Mouse (Mus musculus): ENCODE measurements around the gene Clca1. TPM values are rescaled to one million over a fixed set of nuclear protein-coding genes. Genes with fewer than 3 reads are reported as not detected.

Clca1 gene
- total and polyA plus RNA-seq, 2 experiments = 0.34 TPM; not detected in 1

DNA sequence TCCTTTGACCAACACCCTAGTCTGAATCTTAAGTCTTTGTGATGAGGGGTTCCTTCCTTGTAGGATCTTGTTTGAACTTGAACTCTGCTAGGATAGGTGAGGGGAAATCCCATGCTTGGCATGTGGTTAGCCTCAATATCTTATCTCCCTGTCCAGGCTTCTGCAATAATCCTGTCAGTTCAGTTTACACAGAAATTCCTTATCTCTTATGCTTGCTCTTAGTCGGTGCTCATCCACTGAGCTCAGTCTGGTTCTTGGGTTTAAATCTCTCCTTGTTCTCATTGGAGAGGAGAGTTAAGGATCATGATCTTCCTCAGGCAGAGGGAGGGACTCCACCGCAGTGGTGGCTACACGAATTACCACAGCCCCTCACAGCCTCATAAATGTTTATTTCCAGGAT, 17.2 kb upstream of the Clca1 start:
- TF ChIP-seq POLR2A (IDR thresholded peaks at IDR 0.05; ENCODE audit: extremely low read depth, insufficient read depth, low read length) (no peak), CTCF (IDR thresholded peaks at IDR 0.05; ENCODE audit: low read depth, low read length) (no peak)
- no peak overlapping the region for H3K27ac ChIP-seq (replicated peaks; ENCODE audit: insufficient read depth, low read depth, low read length)
- 37% methylated on average over 3 of the region's 3 CpGs for WGBS
- H3K4me1 ChIP-seq (ENCODE audit: control insufficient read depth, insufficient read depth, low read length) = no peaks in the 10 kb centered on the region
- no peaks in the 10 kb centered on the region for H3K36me3 ChIP-seq (ENCODE audit: control insufficient read depth, insufficient read depth, low read length)
- no peak overlapping the region for H3K4me3 ChIP-seq (ENCODE audit: insufficient read depth, low read depth, low read length)
- no peaks in the 10 kb centered on the region for H3K27me3 ChIP-seq (ENCODE audit: control insufficient read depth, insufficient read depth, low read length)
- H3K79me2 ChIP-seq (ENCODE audit: control insufficient read depth, insufficient read depth, low read length) = no peaks in the 10 kb centered on the region
- DNase-seq (ENCODE audit: extremely low read depth, low read depth, low spot score) = no peak
- H3K9ac ChIP-seq (ENCODE audit: low read depth, low read length) = no peak overlapping the region

DNA sequence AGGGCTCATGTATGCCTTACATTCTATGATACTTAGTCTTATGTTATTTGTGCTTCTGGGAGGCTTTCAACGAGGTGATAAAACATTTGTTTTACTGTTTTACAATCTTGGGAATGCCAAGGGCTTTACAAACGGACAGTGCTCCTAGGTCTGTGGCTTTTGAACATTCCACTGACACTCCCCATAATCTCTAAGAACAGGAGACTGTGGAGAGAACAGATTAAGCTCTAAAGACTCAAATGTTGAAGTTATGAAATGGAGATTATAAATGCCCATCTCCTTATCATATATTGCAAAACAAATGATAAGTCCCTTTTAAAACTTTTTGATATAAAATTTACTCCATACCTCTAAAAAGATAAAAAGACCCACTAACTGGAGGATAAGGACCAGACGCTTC, 6.2 kb upstream of the Clca1 start:
- Histone ChIP-seq H3K4me3 (ENCODE audit: insufficient read depth, low read depth, low read length) (no peak overlapping the region), H3K36me3 (ENCODE audit: control insufficient read depth, insufficient read depth, low read length) (no peaks in the 10 kb centered on the region), H3K79me2 (ENCODE audit: control insufficient read depth, insufficient read depth, low read length) (no peaks in the 10 kb centered on the region), H3K27ac (replicated peaks; ENCODE audit: insufficient read depth, low read depth, low read length) (no peak overlapping the region), H3K9ac (ENCODE audit: low read depth, low read length) (no peak overlapping the region), H3K4me1 (ENCODE audit: control insufficient read depth, insufficient read depth, low read length) (no peaks in the 10 kb centered on the region), H3K27me3 (ENCODE audit: control insufficient read depth, insufficient read depth, low read length) (no peaks in the 10 kb centered on the region)
- TF ChIP-seq CTCF (IDR thresholded peaks at IDR 0.05; ENCODE audit: low read depth, low read length) (no peak), POLR2A (IDR thresholded peaks at IDR 0.05; ENCODE audit: extremely low read depth, insufficient read depth, low read length) (no peak)
- DNase-seq (ENCODE audit: extremely low read depth, low read depth, low spot score) = no peak
- whole genome bisulfite sequencing = 51% methylated on average over 3 of the region's 3 CpGs

DNA sequence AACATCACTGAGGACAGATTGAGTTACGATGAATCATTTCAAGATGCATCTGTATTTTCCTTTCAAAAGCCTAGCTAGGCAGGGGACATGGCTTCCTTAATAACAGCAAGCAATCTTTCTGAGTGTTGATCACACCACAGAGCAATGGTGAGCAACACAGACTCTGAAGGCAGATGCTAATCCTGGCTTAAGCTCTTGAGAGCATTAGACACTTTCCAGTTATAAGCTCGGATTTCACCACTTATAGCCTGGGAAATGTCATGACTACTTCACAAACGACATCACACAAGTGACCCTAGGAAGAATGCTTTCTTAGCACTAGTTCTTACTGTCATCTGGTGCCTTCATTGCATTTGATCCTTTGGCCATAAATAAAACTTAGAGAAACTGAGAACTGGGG, 4.5 kb downstream of the Clca1 start:
- H3K9ac ChIP-seq (ENCODE audit: low read depth, low read length) = no peak overlapping the region
- no peaks in the 10 kb centered on the region for H3K27me3 ChIP-seq (ENCODE audit: control insufficient read depth, insufficient read depth, low read length)
- 80% methylated on average over 3 of the region's 3 CpGs for WGBS
- no peaks in the 10 kb centered on the region for H3K4me1 ChIP-seq (ENCODE audit: control insufficient read depth, insufficient read depth, low read length)
- H3K27ac ChIP-seq (replicated peaks; ENCODE audit: insufficient read depth, low read depth, low read length) = no peak overlapping the region
- no peak overlapping the region for H3K4me3 ChIP-seq (ENCODE audit: insufficient read depth, low read depth, low read length)
- DNase-seq (ENCODE audit: extremely low read depth, low read depth, low spot score) = no peak
- no peaks in the 10 kb centered on the region for H3K79me2 ChIP-seq (ENCODE audit: control insufficient read depth, insufficient read depth, low read length)
- TF ChIP-seq POLR2A (IDR thresholded peaks at IDR 0.05; ENCODE audit: extremely low read depth, insufficient read depth, low read length) (no peak), CTCF (IDR thresholded peaks at IDR 0.05; ENCODE audit: low read depth, low read length) (no peak)
- no peaks in the 10 kb centered on the region for H3K36me3 ChIP-seq (ENCODE audit: control insufficient read depth, insufficient read depth, low read length)

DNA sequence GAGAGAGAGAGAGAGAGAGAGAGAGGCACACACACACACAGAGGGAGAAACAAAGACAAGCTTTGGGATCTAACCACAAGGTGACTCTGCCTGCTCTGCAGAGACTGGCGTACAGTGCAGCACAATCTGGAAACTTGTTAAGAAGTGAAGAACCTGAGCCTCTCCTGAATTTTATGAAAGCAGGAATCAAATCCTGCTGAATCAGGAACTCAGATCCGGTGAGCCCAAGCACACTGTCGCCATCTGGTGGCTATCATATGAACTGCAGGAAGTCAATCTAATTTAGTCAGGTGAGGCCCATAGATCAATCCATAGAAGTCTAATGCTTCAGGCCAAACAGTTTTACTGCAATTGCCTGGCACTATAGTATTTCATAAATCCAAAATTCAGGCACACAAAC, 5.8 kb downstream of the Clca1 start:
- H3K27me3 ChIP-seq (ENCODE audit: control insufficient read depth, insufficient read depth, low read length) = no peaks in the 10 kb centered on the region
- H3K36me3 ChIP-seq (ENCODE audit: control insufficient read depth, insufficient read depth, low read length) = no peaks in the 10 kb centered on the region
- no peaks in the 10 kb centered on the region for H3K4me1 ChIP-seq (ENCODE audit: control insufficient read depth, insufficient read depth, low read length)
- WGBS = 27% methylated on average over 3 of the region's 3 CpGs
- H3K4me3 ChIP-seq (ENCODE audit: insufficient read depth, low read depth, low read length) = no peak overlapping the region
- no peak for TF ChIP-seq POLR2A (IDR thresholded peaks at IDR 0.05; ENCODE audit: extremely low read depth, insufficient read depth, low read length)
- peak; percentile 77 for TF ChIP-seq CTCF (IDR thresholded peaks at IDR 0.05; ENCODE audit: low read depth, low read length)
- peak; percentile 46 for DNase-seq (ENCODE audit: extremely low read depth, low read depth, low spot score)
- no peaks in the 10 kb centered on the region for H3K79me2 ChIP-seq (ENCODE audit: control insufficient read depth, insufficient read depth, low read length)
- no peak overlapping the region for H3K9ac ChIP-seq (ENCODE audit: low read depth, low read length)
- no peak overlapping the region for H3K27ac ChIP-seq (replicated peaks; ENCODE audit: insufficient read depth, low read depth, low read length)

DNA sequence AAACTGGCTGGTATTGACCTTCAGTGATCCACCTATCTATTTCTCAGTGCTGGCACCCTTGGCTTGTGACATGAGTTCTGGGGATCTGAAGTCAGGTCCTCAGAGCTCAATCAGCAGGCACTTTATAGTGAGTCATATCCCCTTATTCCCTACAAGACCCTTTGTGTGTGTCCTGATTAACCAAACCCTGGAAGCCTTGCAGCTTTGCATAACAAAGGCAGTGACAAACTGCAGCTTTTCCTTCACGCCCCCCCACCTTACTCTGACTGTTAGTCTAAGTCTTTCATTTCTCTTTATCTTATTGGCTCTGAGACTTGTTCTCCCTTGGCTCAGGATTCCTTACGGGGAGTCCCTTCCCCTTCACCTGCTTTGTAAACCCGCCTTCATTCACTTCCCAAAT, 14.8 kb downstream of the Clca1 start:
- Histone ChIP-seq H3K36me3 (ENCODE audit: control insufficient read depth, insufficient read depth, low read length) (no peaks in the 10 kb centered on the region), H3K79me2 (ENCODE audit: control insufficient read depth, insufficient read depth, low read length) (no peaks in the 10 kb centered on the region), H3K9ac (ENCODE audit: low read depth, low read length) (no peak overlapping the region), H3K4me3 (ENCODE audit: insufficient read depth, low read depth, low read length) (no peak overlapping the region), H3K27me3 (ENCODE audit: control insufficient read depth, insufficient read depth, low read length) (no peaks in the 10 kb centered on the region), H3K4me1 (ENCODE audit: control insufficient read depth, insufficient read depth, low read length) (no peaks in the 10 kb centered on the region), H3K27ac (replicated peaks; ENCODE audit: insufficient read depth, low read depth, low read length) (no peak overlapping the region)
- TF ChIP-seq POLR2A (IDR thresholded peaks at IDR 0.05; ENCODE audit: extremely low read depth, insufficient read depth, low read length) (no peak), CTCF (IDR thresholded peaks at IDR 0.05; ENCODE audit: low read depth, low read length) (no peak)
- 78% methylated on average over 3 of the region's 3 CpGs for WGBS
- no peak for DNase-seq (ENCODE audit: extremely low read depth, low read depth, low spot score)

DNA sequence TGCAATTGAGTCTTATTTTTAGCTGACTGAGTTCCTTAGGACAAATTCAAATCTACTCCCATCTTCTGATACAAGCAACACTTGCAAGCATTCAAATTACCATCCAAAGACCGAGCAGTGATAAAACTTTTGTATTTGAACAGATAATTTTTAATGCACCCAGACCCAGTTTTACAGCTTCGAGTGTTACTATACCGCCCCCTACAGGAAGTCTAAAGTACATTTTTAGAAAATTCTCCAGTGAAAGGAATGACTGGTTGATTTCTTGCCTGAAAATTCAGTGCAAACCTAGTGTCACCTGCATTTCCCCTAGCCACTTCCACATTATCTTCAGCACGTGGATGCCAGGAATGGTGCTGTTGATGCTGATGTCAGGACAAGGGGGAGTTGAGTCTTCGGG, 28.2 kb downstream of the Clca1 start:
- H3K4me3 ChIP-seq (ENCODE audit: insufficient read depth, low read depth, low read length) = no peak overlapping the region
- H3K79me2 ChIP-seq (ENCODE audit: control insufficient read depth, insufficient read depth, low read length) = no peaks in the 10 kb centered on the region
- 35% methylated on average over 5 of the region's 5 CpGs for WGBS
- no peak for DNase-seq (ENCODE audit: extremely low read depth, low read depth, low spot score)
- TF ChIP-seq CTCF (IDR thresholded peaks at IDR 0.05; ENCODE audit: low read depth, low read length) (0 out of 2 replicates have a peak, but pooled peaks have one; percentile 7), POLR2A (IDR thresholded peaks at IDR 0.05; ENCODE audit: extremely low read depth, insufficient read depth, low read length) (no peak)
- H3K36me3 ChIP-seq (ENCODE audit: control insufficient read depth, insufficient read depth, low read length) = no peaks in the 10 kb centered on the region
- H3K4me1 ChIP-seq (ENCODE audit: control insufficient read depth, insufficient read depth, low read length) = no peaks in the 10 kb centered on the region
- H3K27me3 ChIP-seq (ENCODE audit: control insufficient read depth, insufficient read depth, low read length) = no peaks in the 10 kb centered on the region
- no peak overlapping the region for H3K9ac ChIP-seq (ENCODE audit: low read depth, low read length)
- no peak overlapping the region for H3K27ac ChIP-seq (replicated peaks; ENCODE audit: insufficient read depth, low read depth, low read length)
